Mouse (Mus musculus) hindbrain, embryonic 12.5 days (tissue): Measurements from ENCODE around the gene Etv6. TPM values are rescaled to one million over a fixed set of nuclear protein-coding genes. Genes with fewer than 3 reads are reported as not detected.

Experiments used
- ATAC-seq: fragments of 200-750 bp; cut with Nextera tagmentation; 2 replicates; pipeline ENCODE4 v1.8.0; 2017; ENCODE audit warnings: moderate TSS enrichment; ENCODE audit not compliant: low FRiP score
- H3K27ac ChIP-seq: fragments of 300-500 bp; sonication (generic); 2 replicates; pipeline ENCODE4 v1.5.1; 2016; ENCODE audit warnings: mild to moderate bottlenecking
- H3K27me3 ChIP-seq: fragments of 300-500 bp; sonication (generic); 2 replicates; pipeline ENCODE4 v1.6.1; 2016; ENCODE audit warnings: mild to moderate bottlenecking
- H3K36me3 ChIP-seq: fragments of 300-500 bp; sonication (generic); 2 replicates; pipeline ENCODE4 v1.6.1; 2016; ENCODE audit warnings: mild to moderate bottlenecking
- H3K4me1 ChIP-seq: fragments of 300-500 bp; sonication (generic); 2 replicates; pipeline ENCODE4 v1.6.1; 2016
- H3K4me2 ChIP-seq: fragments of 300-500 bp; sonication (generic); replicated peaks from 2 replicates; pipeline ENCODE4 v1.6.1; 2016; ENCODE audit warnings: mild to moderate bottlenecking
- H3K4me3 ChIP-seq: fragments of 300-500 bp; sonication (generic); 2 replicates; pipeline ENCODE4 v1.5.1; 2016; ENCODE audit warnings: mild to moderate bottlenecking
- H3K9ac ChIP-seq: fragments of 300-500 bp; sonication (generic); 2 replicates; pipeline ENCODE4 v1.6.1; 2016; ENCODE audit warnings: mild to moderate bottlenecking, moderate library complexity
- H3K9me3 ChIP-seq: fragments of 300-500 bp; sonication (generic); replicated peaks from 2 replicates; pipeline ENCODE4 v1.6.1; 2016; ENCODE audit warnings: mild to moderate bottlenecking
- WGBS: fragments of 180-500 bp; shearing (Covaris S2); methylation state at CpG from one replicate; pipeline ENCODE4 v1.1.7; 2016; 5-methylcytosine and 5-hydroxymethylcytosine counted together
- polyA plus RNA-seq: library from polyadenylated mRNA; unstranded; fragments of >200 nt; fragmentation: Nextera tagmentation; extraction: Ambion mirVana; gene quantifications from 2 replicates; pipeline ENCODE4 v1.2.1, GENCODE M21; 2016

The Etv6 gene
- polyA plus RNA-seq, 1 experiment from 2014 or later, result 11.7 TPM

DNA sequence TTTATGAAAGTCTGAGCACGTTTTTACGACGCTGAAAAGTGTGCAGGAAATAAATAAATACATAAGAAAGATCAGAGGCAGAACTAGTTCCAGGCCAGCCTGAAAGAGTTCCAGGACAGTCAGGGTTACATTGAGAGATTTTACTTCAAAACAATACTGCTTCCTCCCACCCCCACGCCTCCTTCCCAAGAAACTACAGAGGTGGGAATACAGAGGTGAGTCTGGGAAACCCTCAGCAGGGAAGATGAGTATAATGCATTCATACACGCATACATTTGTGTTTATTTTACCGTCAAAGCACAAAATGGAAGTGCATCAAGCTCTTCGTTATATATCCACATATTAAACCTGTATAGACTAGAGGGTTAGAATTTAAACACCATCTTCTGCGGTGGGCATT is 1.1 kb upstream of the Etv6 start:
- no peaks in the 10 kb centered on the region for H3K36me3 ChIP-seq
- peak overlapping the region; percentile 100 for H3K27ac ChIP-seq
- 2% methylated on average over 8 of the region's 8 CpGs for WGBS
- H3K4me2 ChIP-seq, result peak overlapping the region; percentile 61
- no peaks in the 10 kb centered on the region for H3K9me3 ChIP-seq
- ATAC-seq, result peak; percentile 9
- H3K4me3 ChIP-seq, result peak overlapping the region; percentile 74
- H3K9ac ChIP-seq, result peak overlapping the region; percentile 98
- H3K4me1 ChIP-seq, result peaks cover 41% of the 10 kb centered on the region
- no peaks in the 10 kb centered on the region for H3K27me3 ChIP-seq

DNA sequence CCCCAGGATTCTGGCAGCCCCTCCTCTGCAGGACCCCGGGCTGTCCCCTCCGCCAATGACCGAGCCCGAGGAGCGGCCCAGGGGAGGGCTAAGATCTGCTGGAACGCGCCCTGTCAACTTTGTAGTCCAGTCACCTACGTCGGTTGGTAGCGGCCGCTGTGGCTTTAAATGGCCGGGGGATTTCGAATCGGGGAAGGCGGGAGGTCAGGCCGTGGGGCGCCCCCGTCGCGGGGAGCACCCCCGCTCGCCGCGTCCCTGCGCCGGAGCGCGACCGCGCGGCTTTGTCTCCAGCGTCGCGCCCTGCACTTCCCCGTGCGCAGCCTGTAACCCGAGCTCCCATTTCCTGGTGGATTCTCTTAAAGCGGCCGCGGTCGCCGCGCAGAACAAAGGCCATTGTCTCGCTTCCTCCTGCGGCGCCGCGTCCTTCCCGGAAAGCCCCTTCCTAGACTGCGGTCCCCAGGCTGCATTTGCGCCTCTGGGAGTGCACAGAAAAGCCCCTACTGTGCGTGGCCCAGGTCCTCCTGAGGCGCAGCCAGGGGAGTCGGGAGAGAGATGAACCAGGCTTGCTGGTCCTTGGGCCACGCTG is 503 bp upstream of the Etv6 start:
- H3K4me2 ChIP-seq, result peak overlapping the region; percentile 61
- under 1% methylated on average over 55 of the region's 55 CpGs for WGBS
- peak overlapping the region; percentile 98 for H3K9ac ChIP-seq
- no peaks in the 10 kb centered on the region for H3K36me3 ChIP-seq
- H3K27ac ChIP-seq, result peak overlapping the region; percentile 100
- no peaks in the 10 kb centered on the region for H3K9me3 ChIP-seq
- H3K27me3 ChIP-seq, result no peaks in the 10 kb centered on the region
- peaks cover 41% of the 10 kb centered on the region for H3K4me1 ChIP-seq
- H3K4me3 ChIP-seq, result peak overlapping the region; percentile 74
- peak; percentile 97 for ATAC-seq

DNA sequence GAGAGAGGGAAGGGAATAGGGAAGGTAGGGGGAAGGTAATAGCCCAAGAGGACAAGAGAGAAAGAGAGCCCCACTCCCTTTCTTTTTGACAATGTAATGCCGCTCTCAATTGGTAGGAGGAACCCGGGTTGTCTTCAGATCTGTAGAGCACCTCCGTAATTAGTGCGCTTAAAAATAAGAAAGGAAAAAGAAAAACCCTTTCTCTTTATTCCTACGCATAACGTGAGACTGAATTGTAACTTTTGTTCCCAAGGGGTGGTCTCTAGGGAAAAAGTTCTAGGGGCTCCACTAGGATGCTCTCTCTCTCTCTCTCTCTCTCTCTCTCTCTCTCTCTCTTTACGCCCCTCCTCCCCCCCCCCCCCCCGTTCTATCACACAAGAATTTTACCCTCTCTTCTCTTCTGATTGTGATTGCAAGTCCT is 1.0 kb downstream of the Etv6 start:
- Histone ChIP-seq H3K4me2 (peak overlapping the region; percentile 61), H3K27ac (no peak overlapping the region), H3K9ac (peak overlapping the region; percentile 98), H3K36me3 (no peaks in the 10 kb centered on the region), H3K4me3 (peak overlapping the region; percentile 74), H3K27me3 (no peaks in the 10 kb centered on the region), H3K9me3 (no peaks in the 10 kb centered on the region), H3K4me1 (peaks cover 53% of the 10 kb centered on the region)
- no peak; the same call in 1 of the 2 replicates for ATAC-seq
- WGBS, result 0% methylated on average over 6 of the region's 8 CpGs

DNA sequence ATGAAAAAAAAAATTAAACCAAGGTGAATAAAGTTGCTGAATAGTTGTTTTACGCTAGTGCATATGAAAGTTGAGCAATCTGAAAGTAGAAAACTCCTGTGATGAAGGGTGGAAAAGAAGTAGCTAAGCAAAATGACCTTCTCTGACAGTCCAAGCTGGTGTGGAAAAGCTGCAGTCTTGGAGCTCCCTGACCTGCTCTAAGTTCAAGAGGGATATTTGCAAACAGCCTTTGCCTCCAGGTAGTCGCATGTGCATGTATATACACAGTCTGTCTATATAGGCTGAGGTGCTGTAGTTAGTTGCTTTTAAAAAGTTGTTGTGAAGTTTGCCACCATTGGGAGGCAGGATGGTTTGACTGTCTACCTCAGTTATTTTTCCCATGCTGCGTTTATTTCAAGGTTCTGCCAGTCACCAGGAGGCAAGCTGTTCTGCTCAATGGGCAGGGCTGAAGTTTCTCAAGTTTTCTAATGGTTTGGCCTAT is 1.5 kb downstream of the Etv6 start:
- H3K4me2 ChIP-seq, result peak overlapping the region; percentile 61
- ATAC-seq, result no peak
- no peak overlapping the region for H3K27ac ChIP-seq
- H3K4me1 ChIP-seq, result peaks cover 57% of the 10 kb centered on the region
- H3K27me3 ChIP-seq, result no peaks in the 10 kb centered on the region
- H3K4me3 ChIP-seq, result peak overlapping the region; percentile 74
- WGBS, result 16% methylated on average over 3 of the region's 3 CpGs
- peak overlapping the region; percentile 98 for H3K9ac ChIP-seq
- no peaks in the 10 kb centered on the region for H3K9me3 ChIP-seq
- no peaks in the 10 kb centered on the region for H3K36me3 ChIP-seq

DNA sequence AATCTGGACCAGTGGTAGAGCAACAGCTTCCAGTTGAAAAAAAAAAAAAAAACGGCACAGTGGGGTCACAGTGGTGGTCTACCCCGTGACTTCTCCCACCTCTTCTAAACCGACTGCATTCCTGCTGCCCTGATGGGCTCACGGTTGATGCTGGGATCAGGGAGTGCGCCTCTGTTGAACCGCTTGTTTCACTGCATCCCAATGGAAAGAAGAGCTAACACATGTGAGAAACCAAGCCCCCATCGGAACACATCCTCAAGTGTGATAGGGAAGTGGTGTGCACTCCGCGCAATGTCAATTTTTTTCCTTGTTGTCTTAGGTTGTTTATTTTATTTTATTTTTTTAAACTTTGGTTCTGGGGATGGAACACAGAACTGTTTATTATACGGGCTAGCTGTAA is 2.5 kb downstream of the Etv6 start:
- H3K9ac ChIP-seq, result no peak overlapping the region
- H3K4me1 ChIP-seq, result peaks cover 57% of the 10 kb centered on the region
- no peak for ATAC-seq
- H3K4me2 ChIP-seq, result peak overlapping the region; percentile 61
- no peaks in the 10 kb centered on the region for H3K36me3 ChIP-seq
- H3K9me3 ChIP-seq, result no peaks in the 10 kb centered on the region
- H3K27ac ChIP-seq, result no peak overlapping the region
- no peak overlapping the region for H3K4me3 ChIP-seq
- 21% methylated on average over 10 of the region's 10 CpGs for WGBS
- no peaks in the 10 kb centered on the region for H3K27me3 ChIP-seq

DNA sequence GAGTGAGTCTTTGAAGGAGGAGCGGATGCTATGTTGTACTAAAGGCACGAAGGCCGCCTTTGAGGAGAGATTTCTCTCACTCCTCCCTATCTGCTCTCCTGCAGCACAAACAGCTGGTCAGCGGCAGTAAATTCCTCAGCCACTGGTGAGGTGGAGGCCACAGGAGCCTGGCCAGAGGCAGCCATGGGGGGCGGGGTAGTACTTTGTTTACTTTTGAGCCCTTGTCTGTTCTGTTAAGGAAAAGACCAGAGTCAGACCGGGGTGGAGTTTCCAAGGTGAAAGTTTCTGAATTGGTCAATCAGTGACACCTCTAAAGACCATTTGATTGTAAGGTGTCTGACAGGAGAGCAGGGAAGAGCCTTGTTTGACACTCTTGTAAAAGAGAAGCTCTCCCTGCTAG is 3.4 kb downstream of the Etv6 start:
- peaks cover 66% of the 10 kb centered on the region for H3K4me1 ChIP-seq
- H3K4me3 ChIP-seq, result no peak overlapping the region
- peak overlapping the region; percentile 61 for H3K4me2 ChIP-seq
- H3K36me3 ChIP-seq, result no peaks in the 10 kb centered on the region
- no peak overlapping the region for H3K27ac ChIP-seq
- H3K9me3 ChIP-seq, result no peaks in the 10 kb centered on the region
- H3K9ac ChIP-seq, result no peak overlapping the region
- 18% methylated on average over 6 of the region's 6 CpGs for WGBS
- ATAC-seq, result no peak
- H3K27me3 ChIP-seq, result no peaks in the 10 kb centered on the region

DNA sequence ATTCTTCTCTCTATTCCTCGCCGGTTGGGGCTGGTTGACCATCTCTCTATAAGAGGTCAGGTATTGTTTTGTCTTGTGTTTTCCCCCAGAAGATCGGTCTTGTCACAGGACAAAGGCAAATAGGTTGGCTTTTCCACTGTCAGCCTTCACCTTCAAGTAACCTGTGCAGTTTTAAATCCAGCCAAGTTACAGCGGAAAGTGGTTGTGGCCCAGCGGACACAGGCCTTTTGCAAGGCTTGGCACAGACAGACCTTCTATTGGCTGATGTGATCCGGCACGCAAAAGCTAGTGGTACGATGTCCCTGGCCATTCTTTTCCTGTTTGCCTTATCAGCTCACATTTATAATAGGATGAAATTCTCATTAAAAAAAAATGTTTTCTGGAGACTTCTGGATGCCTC is 3.9 kb downstream of the Etv6 start:
- H3K4me2 ChIP-seq, result peak overlapping the region; percentile 61; the same call in 1 of the 2 replicates
- 72% methylated on average over 8 of the region's 8 CpGs for WGBS
- no peak for ATAC-seq
- H3K9me3 ChIP-seq, result no peaks in the 10 kb centered on the region
- H3K36me3 ChIP-seq, result no peaks in the 10 kb centered on the region
- no peak overlapping the region for H3K9ac ChIP-seq
- no peaks in the 10 kb centered on the region for H3K27me3 ChIP-seq
- no peak overlapping the region for H3K27ac ChIP-seq
- no peak overlapping the region for H3K4me3 ChIP-seq
- peaks cover 66% of the 10 kb centered on the region for H3K4me1 ChIP-seq

DNA sequence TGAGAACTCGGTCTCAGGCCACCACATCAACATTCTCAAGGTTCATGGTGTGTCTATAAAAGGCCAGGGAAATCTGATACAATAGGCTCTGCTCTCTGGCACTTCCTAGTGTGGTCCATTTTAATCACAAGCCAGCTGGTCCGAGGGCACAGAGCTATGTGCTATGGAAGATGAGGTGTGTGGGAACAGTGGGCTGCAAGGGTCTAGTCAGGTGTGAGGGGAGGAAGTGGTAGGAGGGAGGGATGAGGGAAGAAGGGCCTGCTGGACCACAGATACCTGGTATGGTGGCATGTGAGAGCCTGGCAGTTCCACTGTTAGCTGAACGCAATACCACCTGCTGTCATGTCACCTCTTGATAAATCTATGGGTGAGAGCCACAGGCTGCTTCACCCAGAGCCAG is 4.8 kb downstream of the Etv6 start:
- WGBS, result 71% methylated on average over 3 of the region's 3 CpGs
- no peak overlapping the region for H3K4me2 ChIP-seq

DNA sequence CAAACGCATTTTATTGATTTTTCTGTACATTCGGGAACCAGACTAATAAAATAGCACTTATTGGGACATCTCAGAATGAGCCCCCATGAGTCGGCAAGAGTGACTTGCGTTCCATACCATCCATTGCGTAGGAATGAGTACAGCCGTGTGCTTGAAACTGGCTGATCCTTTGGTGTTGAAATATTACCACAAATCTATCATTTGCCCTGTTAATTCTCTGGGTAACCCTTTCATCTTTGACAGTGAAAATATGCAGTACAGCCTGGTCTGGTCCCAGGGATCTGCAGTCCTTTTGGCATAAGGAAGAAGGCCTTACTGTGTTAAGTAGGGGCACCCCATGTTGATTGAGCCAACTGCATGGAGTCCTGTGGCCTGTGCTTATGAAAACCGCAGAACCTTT is 5.8 kb downstream of the Etv6 start:
- WGBS, result 85% methylated on average over 7 of the region's 7 CpGs

More for the DNA sequence above, 4.8 kb downstream of the Etv6 start:
- Histone ChIP-seq H3K4me1 (peaks cover 75% of the 10 kb centered on the region), H3K27me3 (no peaks in the 10 kb centered on the region), H3K4me3 (no peak overlapping the region), H3K36me3 (no peaks in the 10 kb centered on the region), H3K9ac (no peak overlapping the region), H3K27ac (no peak overlapping the region), H3K9me3 (no peaks in the 10 kb centered on the region)
- no peak for ATAC-seq

DNA sequence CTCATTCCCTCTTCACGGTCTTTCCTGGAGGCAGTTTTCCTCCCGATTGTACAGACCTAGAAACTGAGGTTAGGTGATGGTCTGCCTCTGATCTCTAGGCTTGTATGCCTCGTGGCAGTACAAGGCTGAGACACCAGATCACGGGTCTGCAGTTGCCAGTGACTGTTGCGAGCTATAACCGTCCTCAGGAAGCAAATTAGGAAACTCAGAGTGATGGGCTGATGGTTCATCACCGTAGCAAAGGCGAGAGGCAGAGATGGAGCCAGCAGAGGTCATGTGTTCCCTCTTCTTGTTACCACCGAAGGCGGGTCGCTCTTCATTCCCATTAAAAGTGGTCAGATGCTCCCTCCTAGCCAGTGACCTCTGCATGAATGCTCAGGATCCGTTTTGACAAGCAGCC is 6.4 kb downstream of the Etv6 start:
- no peaks in the 10 kb centered on the region for H3K9me3 ChIP-seq
- peak; percentile 13; the same call in 1 of the 2 replicates for ATAC-seq
- H3K4me1 ChIP-seq, result peaks cover 77% of the 10 kb centered on the region
- H3K9ac ChIP-seq, result no peak overlapping the region
- WGBS, result 49% methylated on average over 12 of the region's 12 CpGs
- H3K27ac ChIP-seq, result no peak overlapping the region
- no peaks in the 10 kb centered on the region for H3K36me3 ChIP-seq
- no peak overlapping the region for H3K4me3 ChIP-seq
- H3K27me3 ChIP-seq, result no peaks in the 10 kb centered on the region
- H3K4me2 ChIP-seq, result no peak overlapping the region

More for the DNA sequence above, 5.8 kb downstream of the Etv6 start:
- Histone ChIP-seq H3K9me3 (no peaks in the 10 kb centered on the region), H3K36me3 (no peaks in the 10 kb centered on the region), H3K4me3 (no peak overlapping the region), H3K4me1 (peaks cover 80% of the 10 kb centered on the region), H3K27me3 (no peaks in the 10 kb centered on the region), H3K4me2 (no peak overlapping the region), H3K9ac (no peak overlapping the region), H3K27ac (no peak overlapping the region)
- ATAC-seq, result no peak

DNA sequence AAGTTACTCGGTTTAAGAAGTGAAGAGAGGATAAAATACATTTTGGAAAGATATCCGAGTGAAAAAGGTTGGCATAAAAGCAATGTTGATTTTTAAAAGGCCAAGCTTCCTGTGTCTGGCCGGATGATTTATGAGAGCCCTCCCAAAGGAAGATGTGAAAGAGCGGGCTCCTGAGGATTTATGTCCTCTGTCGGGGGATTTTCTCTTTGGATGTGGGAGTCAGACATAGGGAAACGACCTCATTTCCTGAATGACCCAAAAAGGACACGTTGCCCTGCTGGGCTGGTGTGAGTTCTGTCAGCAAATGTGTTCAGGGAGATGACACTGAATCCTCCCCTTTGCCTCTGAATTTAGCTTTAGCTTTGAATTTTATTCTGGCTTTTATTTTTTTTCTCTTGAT is 8.0 kb downstream of the Etv6 start:
- H3K36me3 ChIP-seq, result no peaks in the 10 kb centered on the region
- H3K9ac ChIP-seq, result no peak overlapping the region
- no peaks in the 10 kb centered on the region for H3K27me3 ChIP-seq
- no peaks in the 10 kb centered on the region for H3K9me3 ChIP-seq
- WGBS, result 38% methylated on average over 7 of the region's 7 CpGs
- no peak overlapping the region for H3K4me2 ChIP-seq
- H3K27ac ChIP-seq, result no peak overlapping the region
- H3K4me3 ChIP-seq, result no peak overlapping the region
- peaks cover 61% of the 10 kb centered on the region for H3K4me1 ChIP-seq
- ATAC-seq, result no peak

DNA sequence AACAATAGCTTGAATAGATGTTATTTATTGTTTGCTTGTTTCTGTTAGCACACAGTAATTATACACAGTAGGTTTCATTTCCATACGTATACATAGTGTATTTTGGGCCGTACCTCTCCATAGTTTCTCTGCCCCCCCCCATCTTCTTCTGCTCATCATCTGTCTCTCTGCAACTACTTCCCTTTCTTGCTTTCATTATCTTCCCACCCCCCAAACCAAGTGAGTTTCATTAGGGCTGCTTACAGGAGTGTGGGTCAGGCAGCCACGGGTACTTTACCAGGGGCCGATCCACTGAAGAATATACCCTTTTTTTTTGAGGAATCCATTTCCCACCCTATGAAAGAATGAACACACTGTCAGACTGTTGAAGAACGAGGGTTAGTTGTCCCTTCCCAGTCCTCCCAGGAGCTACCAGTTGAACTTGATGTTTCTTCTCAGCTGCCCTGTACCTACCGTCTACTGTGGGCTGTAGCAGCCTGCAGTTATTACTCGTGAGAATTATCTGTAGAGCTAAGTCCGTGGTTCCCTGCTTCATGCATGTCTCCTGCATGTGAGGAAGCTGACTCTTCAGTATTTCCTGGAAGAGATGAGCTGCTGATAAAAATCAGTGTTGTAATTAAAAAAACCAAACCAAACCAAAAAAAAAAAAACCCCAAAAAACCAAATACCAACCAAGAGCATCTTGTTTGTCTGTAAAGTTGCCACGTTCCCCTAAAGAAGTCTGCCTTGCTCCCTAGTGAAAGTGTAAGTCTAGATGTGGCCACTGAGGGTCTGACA is 9.8 kb downstream of the Etv6 start:
- H3K9me3 ChIP-seq, result no peaks in the 10 kb centered on the region
- H3K9ac ChIP-seq, result no peak overlapping the region
- ATAC-seq, result no peak
- H3K36me3 ChIP-seq, result no peaks in the 10 kb centered on the region
- peaks cover 51% of the 10 kb centered on the region for H3K4me1 ChIP-seq
- no peak overlapping the region for H3K4me2 ChIP-seq
- H3K4me3 ChIP-seq, result no peak overlapping the region
- no peak overlapping the region for H3K27ac ChIP-seq
- H3K27me3 ChIP-seq, result no peaks in the 10 kb centered on the region
- 76% methylated on average over 9 of the region's 9 CpGs for WGBS

DNA sequence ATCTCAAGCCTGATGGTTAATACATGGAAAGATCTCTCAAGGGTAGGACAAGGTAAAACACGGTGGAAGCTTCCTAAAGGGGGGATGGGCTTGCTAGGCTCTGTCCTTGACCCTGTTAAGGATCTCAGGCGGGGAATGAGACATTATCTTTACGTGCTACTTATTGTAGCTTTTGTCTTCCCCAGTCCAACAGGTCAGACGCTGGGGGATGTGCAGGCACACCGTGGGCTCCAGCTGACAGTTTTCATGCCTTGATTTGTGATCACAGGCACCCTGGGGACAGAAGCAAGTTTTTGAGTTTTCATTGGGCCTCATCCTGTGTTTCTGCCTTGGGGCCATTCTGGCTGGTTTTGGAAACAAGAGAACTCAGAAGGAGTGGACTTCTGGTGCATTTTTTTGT is 10.6 kb downstream of the Etv6 start:
- H3K4me3 ChIP-seq, result no peak overlapping the region
- no peak for ATAC-seq
- peaks cover 44% of the 10 kb centered on the region for H3K4me1 ChIP-seq
- H3K4me2 ChIP-seq, result no peak overlapping the region
- 24% methylated on average over 5 of the region's 5 CpGs for WGBS
- H3K9ac ChIP-seq, result no peak overlapping the region
- no peak overlapping the region for H3K27ac ChIP-seq
- no peaks in the 10 kb centered on the region for H3K36me3 ChIP-seq
- H3K27me3 ChIP-seq, result no peaks in the 10 kb centered on the region
- no peaks in the 10 kb centered on the region for H3K9me3 ChIP-seq
